Mouse (Mus musculus): Measurements from ENCODE around the gene Osm.

DNA sequence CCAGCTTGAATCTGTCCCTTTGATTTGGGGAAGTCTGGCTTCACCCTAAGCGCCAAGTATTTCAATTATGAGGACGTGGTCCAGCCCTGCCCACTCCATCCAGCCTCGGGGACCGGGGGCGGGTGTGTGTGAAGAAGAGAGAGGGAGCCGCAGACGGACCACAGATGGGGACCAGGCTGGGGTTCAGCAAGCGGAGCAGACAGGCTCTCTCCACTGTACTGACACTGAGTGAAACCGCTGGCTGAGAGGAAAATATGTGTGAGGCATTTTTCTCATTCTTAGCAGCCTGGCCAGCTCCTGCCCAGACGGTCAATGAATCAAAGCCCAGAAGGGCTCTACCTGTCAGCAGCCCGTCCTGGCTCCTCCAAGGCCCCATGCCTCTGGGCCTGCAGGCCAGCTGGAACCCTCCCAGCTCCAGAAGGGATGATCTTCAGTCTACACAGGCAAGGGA lies 40.2 kb downstream of the Osm start:
- TF ChIP-seq BHLHE40 (IDR thresholded peaks at IDR 0.05; ENCODE audit: low read depth, low read length), result no peak
- TF ChIP-seq POLR2A (IDR thresholded peaks at IDR 0.05; ENCODE audit: low read depth, low read length), result no peak
- TF ChIP-seq RAD21 (IDR thresholded peaks at IDR 0.05; ENCODE audit: low read depth, low read length), result no peak
- no peak for TF ChIP-seq MAX (IDR thresholded peaks at IDR 0.05; ENCODE audit: low read length)
- TF ChIP-seq CTCF (conservative IDR thresholded peaks at IDR 0.05 in 1 of 2, IDR thresholded peaks at IDR 0.05 in 1 of 2; ENCODE audit: low read depth in 2 of 2, low read length in 2 of 2), result no peak
- no peak for TF ChIP-seq RCOR1 (conservative IDR thresholded peaks at IDR 0.05; ENCODE audit: low read depth, low read length)
- TF ChIP-seq MYC (IDR thresholded peaks at IDR 0.05; ENCODE audit: low read depth, low read length), result no peak
